Mouse (Mus musculus): ENCODE measurements around the gene Canx. TPM values are rescaled to one million over a fixed set of nuclear protein-coding genes. Genes with fewer than 3 reads are reported as not detected.

Gene Canx
- total RNA-seq, 2 experiments from 2014 or later = 406 to 955 TPM

Other genes with a start within 250 kb of the Canx start
- gene Tbc1d9b, start 194.3 kb downstream of the Canx start, total RNA-seq (2014; fragmentation: Nextera tagmentation) = 53.7 and 63.7 TPM in 2 replicates
- gene Tbc1d9b, start 194.3 kb downstream of the Canx start, total RNA-seq (2017) = 76.4 and 97.2 TPM in 2 replicates
- 18.4 and 27.7 TPM in 2 replicates for gene Mrnip, start 151.2 kb downstream of the Canx start, total RNA-seq (2014; fragmentation: Nextera tagmentation)
- gene Mrnip, start 151.2 kb downstream of the Canx start, total RNA-seq (2017) = 13.9 and 22.0 TPM in 2 replicates
- gene Sqstm1, start 114.8 kb downstream of the Canx start, total RNA-seq (2014; fragmentation: Nextera tagmentation) = 89.7 and 92.6 TPM in 2 replicates
- 131 and 165 TPM in 2 replicates for gene Sqstm1, start 114.8 kb downstream of the Canx start, total RNA-seq (2017)
- 22.7 and 23.9 TPM in 2 replicates for gene Mgat4b, start 114.8 kb downstream of the Canx start, total RNA-seq (2014; fragmentation: Nextera tagmentation)
- 11.5 and 14.6 TPM in 2 replicates for gene Mgat4b, start 114.8 kb downstream of the Canx start, total RNA-seq (2017)
- 1.6 TPM in 1 of 2 replicates, not detected in the other for gene Ltc4s, start 87.1 kb downstream of the Canx start, total RNA-seq (2014; fragmentation: Nextera tagmentation)
- gene Ltc4s, start 87.1 kb downstream of the Canx start, total RNA-seq (2017) = not detected in 2 replicates
- gene Maml1, start 33.4 kb downstream of the Canx start, total RNA-seq (2014; fragmentation: Nextera tagmentation) = 11.7 and 13.4 TPM in 2 replicates
- gene Maml1, start 33.4 kb downstream of the Canx start, total RNA-seq (2017) = 3.9 and 4.6 TPM in 2 replicates
- gene Cby3, start 28.8 kb upstream of the Canx start, total RNA-seq (2014; fragmentation: Nextera tagmentation) = not detected in 2 replicates
- gene Cby3, start 28.8 kb upstream of the Canx start, total RNA-seq (2017) = not detected in 2 replicates
- gene Hnrnph1, start 51.3 kb upstream of the Canx start, total RNA-seq (2014; fragmentation: Nextera tagmentation) = 644 and 818 TPM in 2 replicates
- gene Hnrnph1, start 51.3 kb upstream of the Canx start, total RNA-seq (2017) = 838 and 1,051 TPM in 2 replicates
- gene Rufy1, start 105.5 kb upstream of the Canx start, total RNA-seq (2014; fragmentation: Nextera tagmentation) = 42.1 and 52.7 TPM in 2 replicates
- gene Rufy1, start 105.5 kb upstream of the Canx start, total RNA-seq (2017) = 34.6 and 48.3 TPM in 2 replicates

Measured in granulocyte monocyte progenitor cell, adult 5-6 weeks (primary cell).